Mouse (Mus musculus) urinary bladder, adult 2 months (tissue): ENCODE data around the gene Resp18. TPM values are rescaled to one million over a fixed set of nuclear protein-coding genes. Genes with fewer than 3 reads are reported as not detected.

ENCODE experiments used
- DNase-seq: peaks from one replicate; pipeline ENCODE4 v3.0.0; 2022; ENCODE audit warnings: low spot score
- polyA plus RNA-seq: library from polyadenylated mRNA; depleted of rRNA; stranded (reverse); fragments of >200 nt; gene quantifications from 2 replicates; pipeline ENCODE4 v1.2.3, GENCODE M21; 2012; rRNA removed

Resp18 gene
- polyA plus RNA-seq = 0.31 and 0.52 TPM in 2 replicates

- no peak for DNase-seq
Measured at GRCm38 (mm10) chr1:75278228-75278627, at the start of gene Resp18. Resp18 (minus strand) TSS chr1:75278415.

- no peak for DNase-seq
Measured at GRCm38 (mm10) chr1:75327461-75327860, 49.2 kb upstream of the Resp18 start.

GRCm38 (mm10) chr1:75319166-75319565, 41.0 kb upstream of the Resp18 start:
- DNase-seq = no peak

GRCm38 (mm10) chr1:75318736-75319135, 40.5 kb upstream of the Resp18 start:
- DNase-seq = no peak

DNA sequence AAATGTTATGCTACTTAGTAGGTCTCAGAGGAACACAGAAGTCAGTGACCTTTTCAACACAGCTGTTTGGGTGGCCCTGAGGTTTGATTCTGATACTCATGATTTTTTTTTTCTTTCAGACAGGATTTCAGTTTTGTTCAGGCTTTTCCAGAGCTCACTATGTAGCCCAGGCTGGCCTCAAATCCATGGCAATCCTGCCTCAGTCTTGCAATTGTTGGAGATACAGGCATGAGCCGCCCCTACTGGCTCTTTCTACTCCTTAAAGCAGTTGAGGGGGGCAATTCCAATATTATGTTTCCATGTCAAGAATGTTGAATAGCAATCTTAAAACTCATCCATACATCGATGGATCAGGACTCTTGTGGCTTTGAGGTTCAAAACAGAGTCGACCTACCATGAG, 40.1 kb upstream of the Resp18 start:
- DNase-seq = no peak

GRCm38 (mm10) chr1:75317241-75318201, 39.3 kb upstream of the Resp18 start, which contains the start of gene Dnpep:
Dnpep (minus strand) TSS chr1:75317990.
- peak; percentile 98 for DNase-seq

- no peak for DNase-seq
Measured at GRCm38 (mm10) chr1:75316861-75317240, 38.6 kb upstream of the Resp18 start.

GRCm38 (mm10) chr1:75315456-75316365, 37.5 kb upstream of the Resp18 start:
- no peak for DNase-seq

- peak; percentile 25 for DNase-seq
Measured at GRCm38 (mm10) chr1:75315011-75315410, 36.8 kb upstream of the Resp18 start.

- no peak for DNase-seq
Measured at GRCm38 (mm10) chr1:75311694-75312093, 33.5 kb upstream of the Resp18 start.

- DNase-seq = no peak
Measured at GRCm38 (mm10) chr1:75304662-75305061, 26.4 kb upstream of the Resp18 start.

DNA sequence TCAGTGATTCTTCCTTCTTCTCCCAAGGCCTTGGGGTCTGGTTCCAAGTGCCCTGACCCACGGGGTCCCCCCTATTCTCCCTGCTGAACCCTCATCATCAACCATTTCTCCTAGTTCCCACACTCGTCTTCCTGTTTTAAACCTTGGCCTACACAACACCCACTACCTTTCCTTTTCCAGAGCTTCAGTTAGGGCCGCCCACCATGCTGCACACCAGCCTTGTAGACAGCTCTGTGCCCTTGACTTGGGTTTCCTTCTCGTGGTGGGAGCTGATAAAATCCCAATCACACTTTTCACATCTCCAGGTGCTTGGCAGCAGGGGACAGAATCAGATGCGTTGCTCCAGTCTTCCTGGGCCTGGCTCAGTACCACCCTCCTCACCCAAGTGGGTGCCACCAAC, 16.1 kb upstream of the Resp18 start:
- DNase-seq = no peak

GRCm38 (mm10) chr1:75293331-75293701, 15.1 kb upstream of the Resp18 start:
- no peak for DNase-seq

DNA sequence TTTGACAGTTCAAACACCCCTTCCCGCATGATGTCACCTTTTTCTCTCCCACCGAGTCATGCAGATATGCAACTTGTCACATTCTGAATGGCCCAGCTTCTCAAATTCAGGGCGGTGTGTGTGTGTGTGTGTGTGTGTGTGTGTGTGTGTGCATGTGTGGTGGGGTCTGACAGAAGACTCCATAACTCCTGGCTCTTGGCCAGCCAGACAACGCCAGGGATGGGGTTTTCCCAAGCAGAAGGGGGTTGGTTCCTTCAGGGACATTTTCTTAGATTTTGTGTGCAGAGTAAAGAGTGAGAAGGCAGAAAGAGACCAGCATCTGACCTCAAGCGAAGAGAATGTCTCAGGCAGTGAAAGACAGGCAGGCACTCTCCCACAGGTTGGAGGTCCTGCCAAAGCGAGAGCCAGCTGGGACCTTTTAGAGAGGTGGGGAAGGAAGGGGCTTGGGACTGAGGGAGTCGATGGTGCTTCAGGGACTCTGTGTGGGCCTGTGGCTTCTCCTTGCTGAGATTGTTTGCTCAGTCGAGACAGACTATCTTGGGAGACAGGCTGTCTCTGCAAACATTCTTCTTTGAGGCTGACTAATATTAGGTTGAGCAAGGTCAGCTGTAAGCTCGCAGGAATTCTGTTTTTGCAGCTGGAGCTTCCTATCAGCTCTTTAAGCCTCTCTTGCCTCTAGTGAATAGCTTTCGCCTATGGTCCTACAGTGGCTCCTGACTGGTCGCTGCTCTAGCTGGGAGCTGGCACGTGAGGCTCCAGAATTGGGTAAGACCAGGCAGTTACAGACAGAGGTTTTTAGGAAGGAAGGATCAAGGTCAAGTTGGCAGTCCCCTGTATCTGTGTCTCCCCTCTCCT, 14.5 kb upstream of the Resp18 start:
- DNase-seq = no peak

DNA sequence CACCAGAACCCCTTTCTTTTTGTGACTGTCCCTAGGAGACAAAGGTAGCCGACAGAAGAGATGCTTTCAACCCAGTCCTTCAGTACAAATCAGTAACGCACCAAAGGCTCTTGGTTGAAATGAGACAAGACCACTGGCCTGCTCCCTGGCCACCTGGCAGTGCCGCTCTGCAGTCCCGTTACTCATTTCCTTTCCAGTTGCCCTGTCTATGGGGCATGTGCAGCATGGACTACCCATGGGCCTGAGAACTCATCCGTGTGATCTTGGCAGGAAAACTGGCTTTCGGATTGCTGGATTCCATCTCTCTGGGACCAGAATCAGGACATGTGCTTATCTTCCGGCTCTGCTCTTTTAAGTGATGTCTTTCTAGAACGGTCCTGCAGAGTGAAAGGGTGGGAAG, 13.1 kb upstream of the Resp18 start:
- no peak for DNase-seq

GRCm38 (mm10) chr1:75290582-75290981, 12.4 kb upstream of the Resp18 start:
- DNase-seq = no peak

DNA sequence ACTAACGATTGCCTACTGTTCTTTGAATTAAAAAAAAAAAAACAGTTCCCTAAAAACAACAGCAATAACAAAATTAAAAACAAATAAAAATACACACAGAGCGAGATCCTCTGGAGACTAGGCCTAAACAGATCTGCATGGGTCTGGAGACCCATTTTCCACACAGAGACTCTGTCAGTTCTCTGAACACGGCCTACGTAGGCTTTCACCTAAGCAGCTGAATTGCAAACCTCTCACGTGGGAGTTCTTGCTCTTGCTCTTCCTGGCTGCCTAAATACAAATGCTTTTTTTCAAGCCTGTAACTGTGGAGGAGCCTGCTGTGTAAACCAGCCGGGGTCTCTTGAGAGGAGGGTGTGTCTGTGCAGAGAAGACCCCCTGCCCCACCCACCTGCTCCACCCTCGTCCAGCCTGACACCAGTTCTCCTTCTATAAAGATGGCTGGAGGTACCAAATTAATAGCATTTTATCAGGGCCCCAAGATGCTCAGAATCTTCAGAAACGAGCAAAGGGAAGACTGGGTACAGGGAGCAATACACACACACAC, 11.7 kb upstream of the Resp18 start:
- no peak for DNase-seq

DNA sequence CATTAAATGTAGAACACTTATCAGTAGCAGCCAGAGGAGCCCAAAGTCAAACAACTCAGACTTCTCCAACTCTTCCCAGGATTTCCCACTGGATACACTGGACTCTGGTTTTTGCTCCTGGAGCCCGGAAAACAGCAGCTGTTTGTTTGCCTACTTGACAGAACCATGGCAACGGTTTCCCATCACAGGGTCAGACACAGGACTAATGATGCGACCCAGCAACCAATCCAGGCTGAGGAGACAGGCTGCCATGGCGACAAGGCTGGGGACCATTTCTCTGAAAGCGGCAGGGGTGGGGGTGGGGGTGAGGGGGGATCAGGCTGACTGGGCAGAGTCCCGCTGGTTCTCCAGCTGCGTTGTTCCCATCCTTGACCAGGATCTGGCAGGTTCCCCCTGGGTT, 11.2 kb upstream of the Resp18 start:
- no peak for DNase-seq

DNA sequence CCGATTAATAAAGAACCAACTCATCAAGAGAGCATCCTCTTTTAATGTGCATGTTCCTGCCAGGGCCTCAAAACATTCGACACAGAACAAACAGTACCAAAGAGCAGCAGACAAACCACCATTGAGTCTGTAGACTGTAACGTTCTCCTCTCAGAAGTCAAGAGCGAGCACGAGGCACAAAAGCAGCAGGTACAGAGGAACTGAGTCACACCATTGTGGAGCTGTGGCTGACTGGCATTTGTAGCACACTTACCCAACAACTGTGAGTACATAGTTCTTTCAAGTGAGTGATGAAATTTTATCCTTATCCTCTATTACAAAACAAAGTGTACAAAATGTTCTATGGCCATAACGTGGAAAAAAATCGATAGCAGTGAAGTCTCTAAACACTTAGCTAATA, 6.7 kb upstream of the Resp18 start:
- no peak for DNase-seq

- DNase-seq = no peak
Measured at GRCm38 (mm10) chr1:75283017-75283416, 4.8 kb upstream of the Resp18 start.
